Mouse (Mus musculus): ENCODE results near the gene Eif3i.
"Not testable (repeated sequence)": the region's sequence is repeated elsewhere in the genome, so short reads cannot be mapped to it uniquely, and the experiment has no call there.

Eif3i gene

DNA sequence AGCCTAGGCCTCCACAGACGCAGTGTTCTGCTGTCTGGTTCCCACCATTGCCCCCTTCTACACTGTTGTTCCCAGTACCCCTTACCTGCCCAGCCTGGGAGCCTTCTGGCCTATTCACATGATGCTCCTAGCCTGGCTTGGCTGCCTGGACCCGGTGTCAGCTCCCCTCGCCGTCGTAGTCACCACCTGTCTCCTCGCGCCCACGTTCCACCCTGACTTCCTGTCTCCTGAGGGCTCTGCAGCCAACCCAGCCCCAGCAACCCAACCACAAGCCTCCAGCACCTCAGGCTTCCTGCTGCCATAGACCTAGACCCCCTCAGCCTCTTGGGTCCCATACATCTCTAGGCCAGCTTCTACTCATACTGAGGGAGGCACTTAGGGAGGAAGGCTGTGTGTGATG lies 27.0 kb downstream of the Eif3i start, which contains the start of gene Lck:
Gene Lck (minus strand): TSS at position 212 of the 400 bp plus-strand sequence.
- DNase-seq (ENCODE audit: low spot score): no peak

DNA sequence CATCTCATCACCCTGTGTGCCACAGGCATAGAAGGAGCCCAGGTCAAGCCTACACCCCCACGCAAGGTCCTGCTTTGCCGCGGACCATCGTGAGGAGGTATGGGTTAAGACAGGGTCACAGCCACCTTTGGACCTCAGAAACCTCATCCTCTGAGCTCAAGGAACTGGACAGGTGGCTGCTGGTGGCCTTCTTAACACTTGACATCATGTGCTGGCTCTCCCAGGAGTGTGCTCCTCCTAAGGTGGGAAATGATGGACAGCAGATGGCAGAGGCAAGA lies 27.4 kb downstream of the Eif3i start:
- DNase-seq (ENCODE audit: low spot score): no peak

DNA sequence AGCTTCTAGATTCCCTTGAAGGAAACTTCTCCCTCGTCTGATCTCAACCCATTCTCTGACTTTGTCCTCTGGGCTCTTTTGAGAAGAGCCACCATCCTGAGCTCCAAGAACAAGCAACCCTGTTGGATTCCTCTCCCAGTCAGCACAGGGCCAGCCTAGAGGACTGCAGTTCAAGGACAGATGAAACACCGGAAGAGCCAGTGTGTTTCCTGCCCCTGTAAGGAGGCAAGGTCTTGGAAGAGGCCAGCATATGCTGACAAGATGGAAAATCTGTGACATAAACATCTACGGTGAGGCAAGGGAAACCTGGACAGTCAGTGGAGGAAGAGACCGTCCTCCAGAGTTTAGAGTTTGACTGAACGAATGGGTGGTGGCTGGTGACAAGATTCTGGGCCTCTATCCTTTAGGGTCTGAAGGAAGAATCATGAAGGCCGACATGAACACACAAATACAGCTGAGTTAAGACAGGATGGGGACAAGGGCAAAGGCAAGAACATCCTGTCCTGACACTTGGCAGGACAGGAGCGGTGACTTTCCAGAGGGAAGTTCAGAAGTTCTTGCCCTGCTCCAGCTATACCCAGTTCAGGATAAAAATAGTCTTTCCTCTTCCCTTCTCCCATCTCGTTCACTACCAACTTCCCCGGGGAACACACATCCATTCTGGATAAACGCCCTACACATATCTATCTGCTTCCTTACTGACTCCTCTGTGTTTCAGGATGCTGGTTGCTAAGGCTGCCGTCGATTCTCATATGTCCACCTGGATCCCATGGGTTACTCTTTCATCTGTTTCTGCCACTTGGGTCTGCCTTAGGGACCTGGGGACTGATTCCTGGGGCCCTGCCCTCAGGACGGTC lies 28.0 kb downstream of the Eif3i start:
- no peak for DNase-seq (ENCODE audit: low spot score)

DNA sequence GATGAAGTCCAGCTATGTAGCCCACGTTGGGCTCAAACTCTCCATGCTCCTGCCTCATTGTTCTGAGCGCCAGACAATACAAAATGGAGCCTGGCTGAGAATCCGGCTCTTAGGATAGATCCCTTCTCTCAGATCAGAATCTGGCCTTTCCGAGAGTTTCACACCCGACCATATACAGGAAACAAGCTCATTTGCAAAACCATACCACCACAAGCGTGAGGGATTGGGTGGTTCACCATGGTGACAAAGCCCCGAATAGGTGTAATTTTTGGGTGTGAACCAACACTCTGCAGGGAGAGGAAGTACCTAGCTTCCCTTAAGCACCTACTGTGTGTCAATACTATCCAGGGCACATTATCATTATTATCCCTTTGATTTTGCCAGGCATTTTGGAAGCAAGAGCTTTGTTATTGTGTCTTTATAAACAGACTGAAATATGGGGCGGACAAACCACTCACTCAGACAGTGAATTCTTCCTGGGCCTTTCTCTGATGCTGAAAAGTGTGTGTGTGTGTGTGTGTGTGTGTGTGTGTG lies 28.8 kb downstream of the Eif3i start:
- DNase-seq (ENCODE audit: low spot score): no peak

DNA sequence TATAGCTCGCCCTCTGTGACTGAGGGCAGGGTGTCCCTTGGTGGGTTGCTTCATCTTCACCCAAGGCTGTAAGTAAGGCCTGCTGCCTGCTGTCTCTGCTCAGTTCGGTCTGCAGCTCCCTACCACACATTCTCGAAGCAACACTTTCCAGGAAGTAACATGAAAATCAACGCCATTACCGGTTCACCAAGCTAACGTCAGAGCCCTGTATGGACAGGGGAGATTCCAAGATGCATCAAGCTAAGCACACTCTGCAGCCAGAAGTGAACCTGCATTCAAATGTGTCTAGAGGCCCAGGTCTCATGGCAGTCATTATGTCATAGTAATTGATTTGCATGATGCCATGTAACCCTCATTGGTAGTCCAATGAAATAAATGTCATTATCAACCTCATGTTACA lies 30.4 kb downstream of the Eif3i start:
- DNase-seq (ENCODE audit: low spot score): no peak

DNA sequence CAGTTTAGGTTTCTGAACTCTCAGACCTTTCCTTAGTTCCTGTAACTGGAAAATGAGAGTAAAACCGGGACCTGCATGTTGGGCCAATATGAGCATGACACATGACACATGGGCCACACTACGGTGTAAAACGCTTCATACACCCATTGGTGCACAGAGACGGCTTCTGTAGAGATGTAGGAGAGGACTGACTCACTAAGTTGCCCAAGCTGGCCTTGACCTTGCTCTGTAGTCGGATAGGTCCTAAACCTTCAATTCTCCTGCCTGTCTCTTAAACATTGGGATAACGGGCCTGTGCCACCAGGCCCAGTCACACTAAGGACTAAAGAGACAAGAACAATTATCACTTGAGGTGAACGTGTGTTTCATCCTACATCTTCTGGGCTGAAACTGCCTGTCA lies 32.1 kb downstream of the Eif3i start:
- no peak for DNase-seq (ENCODE audit: low spot score)

DNA sequence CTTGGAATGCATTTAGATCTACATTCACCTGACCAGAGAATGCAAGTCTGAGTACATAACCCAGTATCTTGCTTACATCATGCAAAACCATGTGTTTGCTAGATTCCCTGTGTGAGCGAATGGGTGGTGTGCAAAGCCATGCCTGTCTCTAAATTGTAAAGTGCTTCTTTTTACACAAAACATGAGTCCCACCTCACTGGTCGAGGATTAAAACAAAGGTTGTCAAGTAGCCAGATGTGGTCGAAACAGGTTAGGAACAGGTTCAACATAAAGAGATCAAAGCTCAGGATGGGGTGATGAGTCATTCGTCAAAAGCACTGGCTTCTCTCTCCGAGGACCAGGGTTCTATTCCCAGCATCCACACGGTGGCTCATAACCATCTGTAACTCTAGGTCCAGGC lies 35.3 kb downstream of the Eif3i start:
- DNase-seq (ENCODE audit: low spot score): no peak

DNA sequence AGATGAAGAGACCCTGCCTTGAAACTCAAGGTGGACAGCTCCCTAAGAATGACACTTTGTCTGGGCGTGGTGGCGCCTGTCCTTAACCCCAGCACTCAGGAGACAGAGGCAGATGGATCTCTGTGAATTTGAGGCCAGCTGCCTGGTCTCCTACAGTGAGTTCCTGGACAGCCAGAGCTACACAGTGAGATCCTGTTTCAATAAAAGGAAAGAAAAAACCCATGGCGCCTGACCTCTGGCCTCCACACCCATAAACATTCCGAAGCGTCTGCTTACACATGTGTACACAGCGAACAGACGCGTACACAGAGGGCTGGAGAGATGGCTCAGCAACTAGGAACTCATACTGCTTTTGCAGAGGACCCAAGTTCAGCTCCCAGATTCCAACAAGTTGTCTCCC lies 36.7 kb downstream of the Eif3i start:
- no peak for DNase-seq (ENCODE audit: low spot score)

DNA sequence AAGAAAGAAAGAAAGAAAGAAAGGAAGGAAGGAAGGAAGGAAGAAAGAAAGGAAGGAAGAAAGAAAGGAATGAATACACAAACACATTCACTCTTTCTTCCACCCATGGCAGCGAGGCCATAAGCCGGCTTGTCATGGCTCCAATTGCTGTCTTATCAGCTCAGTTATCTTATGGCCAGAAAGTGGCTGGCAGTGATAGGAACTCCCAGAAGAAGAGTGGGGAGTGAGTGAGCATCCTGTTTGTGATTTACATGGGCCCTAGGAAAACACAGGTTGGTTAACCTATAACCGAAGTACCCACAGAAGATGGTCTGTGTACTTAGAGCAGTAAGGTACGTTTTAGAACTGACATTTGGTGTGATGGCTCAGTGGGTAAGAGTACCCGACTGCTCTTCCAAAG lies 39.3 kb downstream of the Eif3i start:
- no peak for DNase-seq (ENCODE audit: low spot score)

DNA sequence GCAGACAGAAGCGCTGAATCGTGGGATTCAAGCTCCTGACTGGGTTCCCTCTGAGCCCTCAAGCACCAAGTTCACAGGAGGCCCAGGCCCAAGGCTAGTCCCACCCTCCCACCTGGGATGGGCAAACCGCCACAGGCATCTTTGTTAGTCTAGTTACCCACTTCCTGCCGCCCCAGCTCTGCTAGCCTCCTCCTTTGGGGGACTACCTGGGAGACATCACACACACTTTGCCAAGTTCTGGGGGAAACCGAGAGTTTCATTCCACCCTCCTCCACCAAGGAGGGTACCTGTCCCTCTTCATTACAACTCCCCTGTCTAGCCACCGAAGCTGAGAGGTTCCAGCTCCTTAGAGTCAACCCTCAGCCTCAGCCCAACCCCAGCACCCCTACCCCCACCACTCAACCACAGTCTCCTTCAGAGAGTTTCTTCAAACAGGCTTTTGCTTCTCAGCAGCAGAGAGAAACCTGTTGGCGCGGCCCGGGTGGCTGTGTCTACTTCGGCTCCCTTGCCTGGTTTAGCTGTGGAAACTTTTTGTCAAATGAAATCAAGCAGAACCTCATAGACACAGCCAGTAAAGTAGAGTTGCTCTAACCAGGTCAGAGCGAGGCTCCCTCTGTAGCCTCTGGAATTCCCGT lies 42.0 kb downstream of the Eif3i start:
- no peak for DNase-seq (ENCODE audit: low spot score)

DNA sequence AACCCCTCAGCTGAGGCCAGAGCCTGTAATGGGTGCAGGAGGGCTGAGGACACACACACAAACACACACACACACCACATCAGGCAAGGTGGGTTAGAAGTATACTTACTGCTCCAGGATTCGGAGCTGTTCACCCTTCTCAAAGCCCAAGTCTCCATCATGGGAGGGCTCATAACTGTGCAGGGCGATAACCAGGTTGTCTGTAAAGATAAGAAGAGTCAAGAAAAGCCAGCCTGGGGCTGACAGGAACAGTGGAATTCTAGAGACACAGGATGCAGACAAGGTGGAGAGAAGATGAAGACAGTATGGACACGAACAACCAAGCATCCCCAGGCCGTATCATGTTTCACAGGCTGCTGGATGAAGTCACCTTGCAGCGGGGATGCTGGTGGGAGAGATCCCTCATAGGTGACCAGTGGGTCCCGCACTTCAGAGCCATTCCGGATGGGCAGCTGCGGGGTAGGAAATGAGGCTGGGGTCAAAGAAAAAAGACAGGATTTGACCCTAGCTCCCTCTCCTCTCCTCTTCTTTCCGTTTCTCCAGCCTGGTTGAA lies 43.1 kb downstream of the Eif3i start:
- no peak for DNase-seq (ENCODE audit: low spot score)

DNA sequence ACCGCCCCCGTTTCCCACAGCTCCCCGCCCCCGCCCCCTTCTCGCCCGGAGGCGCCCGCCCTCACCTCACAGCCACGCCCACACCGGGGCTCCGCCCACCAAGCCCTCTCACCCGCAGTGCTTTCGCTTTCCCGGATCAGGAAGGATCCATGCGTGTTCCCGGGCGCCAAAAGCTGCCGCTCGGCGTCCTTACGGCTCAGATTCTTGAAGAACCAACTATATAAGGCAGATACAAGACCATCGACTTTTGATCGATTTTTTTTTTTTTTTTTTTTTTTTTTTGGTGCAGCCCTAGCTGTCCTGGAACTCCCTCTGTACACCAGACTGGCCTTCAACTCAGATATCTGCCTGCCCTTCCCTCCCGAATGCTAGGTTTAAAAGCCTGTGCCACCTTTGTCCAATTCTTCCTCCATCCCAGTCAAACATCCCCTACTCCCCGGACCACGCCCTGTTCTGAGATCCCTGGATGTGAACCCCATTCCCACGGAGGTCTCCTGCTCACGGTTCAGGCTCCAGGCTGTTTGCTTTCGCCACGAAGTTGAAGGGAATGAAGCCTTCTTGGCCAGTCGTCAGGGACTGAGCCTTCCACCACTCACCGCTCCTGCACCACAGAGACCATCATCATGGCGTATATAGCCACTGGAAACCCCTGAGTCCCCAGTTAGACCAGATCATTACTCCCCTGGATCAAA lies 43.8 kb downstream of the Eif3i start:
- DNase-seq (ENCODE audit: low spot score): peak; percentile 78

DNA sequence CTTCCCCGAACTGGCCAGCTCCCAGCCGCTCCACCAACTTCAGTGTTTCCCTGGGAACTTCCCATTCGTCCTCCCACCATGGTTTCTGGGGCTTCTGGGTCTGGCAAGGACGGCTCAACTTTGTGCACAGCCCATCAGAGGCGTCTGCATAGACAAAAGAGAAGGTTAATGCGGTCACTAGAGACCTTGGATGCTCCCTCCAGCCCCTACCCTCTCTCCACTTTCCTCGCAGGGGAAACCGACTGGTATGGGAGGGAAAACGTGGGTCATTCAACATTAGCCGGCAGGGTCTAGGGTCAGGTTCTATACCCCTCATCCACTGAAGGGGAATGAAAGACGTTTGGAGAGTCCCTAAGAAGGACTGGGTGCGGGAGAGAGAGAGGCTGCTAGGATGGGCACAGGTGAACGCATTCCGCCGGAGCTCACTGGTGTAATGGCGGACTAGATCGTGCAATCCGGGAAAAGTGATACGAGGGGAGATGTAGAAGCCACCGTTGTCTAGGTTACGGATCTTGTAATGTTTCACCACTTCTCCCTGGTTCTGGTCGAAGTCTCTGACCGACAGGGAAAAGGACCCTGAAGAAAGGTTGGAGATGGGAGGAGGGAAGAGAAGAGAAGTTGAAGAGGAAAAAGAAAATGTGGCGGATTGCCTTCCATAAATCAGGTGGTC lies 44.5 kb downstream of the Eif3i start:
- no peak for DNase-seq (ENCODE audit: low spot score)

DNA sequence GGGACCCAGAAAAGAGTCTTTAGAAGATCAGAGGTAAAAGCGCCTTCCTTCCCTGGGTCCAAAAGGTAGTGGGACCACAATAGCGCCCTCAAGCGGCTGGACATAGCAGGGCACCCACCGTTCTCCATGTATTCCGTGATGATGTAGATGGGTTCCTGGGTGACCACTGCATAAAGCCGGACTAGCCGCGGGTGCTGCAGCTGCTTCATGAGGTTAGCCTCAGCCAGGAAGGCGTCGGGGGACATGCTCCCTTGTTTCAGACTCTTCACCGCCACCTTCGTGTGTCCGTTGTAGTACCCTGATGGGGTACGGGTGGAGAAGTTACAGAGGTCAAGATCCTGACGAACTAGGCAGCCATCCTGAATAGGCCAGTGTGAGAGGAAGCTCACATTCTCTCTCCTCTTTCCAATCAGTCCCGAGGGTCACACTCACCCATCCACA lies 45.0 kb downstream of the Eif3i start:
- no peak for DNase-seq (ENCODE audit: low spot score)

DNA sequence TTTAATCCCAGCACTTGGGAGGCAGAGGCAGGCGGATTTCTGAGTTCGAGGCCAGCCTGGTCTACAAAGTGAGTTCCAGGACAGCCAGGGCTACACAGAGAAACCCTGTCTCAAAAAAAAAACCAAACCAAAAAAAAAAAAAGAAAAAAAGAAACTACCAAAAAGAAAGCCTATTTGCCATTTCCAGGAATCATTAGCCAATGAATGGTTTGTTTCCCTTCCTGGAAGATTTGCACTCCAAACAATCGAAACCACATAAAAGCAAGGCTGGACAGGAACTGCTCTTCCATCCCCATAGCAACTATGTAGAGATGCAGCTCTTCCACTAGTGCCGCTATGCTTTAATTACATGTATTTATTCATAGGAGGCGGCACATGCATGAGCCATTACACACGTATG lies 45.9 kb downstream of the Eif3i start:
- not testable (repeated sequence) for DNase-seq (ENCODE audit: low spot score)

DNA sequence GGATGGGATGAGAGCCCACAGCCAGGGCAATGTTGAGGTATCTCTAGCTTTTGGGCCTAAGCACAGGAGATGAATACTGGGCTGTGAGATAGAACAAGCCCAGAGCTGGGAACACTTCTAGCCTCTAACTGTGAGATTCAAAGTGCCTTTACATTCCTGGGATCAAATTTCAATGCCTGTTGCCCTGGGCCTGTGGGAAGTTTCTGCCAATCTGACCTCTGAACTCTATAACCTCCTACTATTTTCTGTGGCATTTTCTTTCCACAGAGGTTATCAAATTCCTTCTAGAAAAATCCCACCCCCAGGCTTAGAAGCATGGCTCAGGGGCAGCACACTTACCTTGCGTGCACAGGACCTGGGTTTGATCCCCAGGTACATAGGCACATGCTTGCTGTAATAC lies 50.2 kb downstream of the Eif3i start:
- no peak for DNase-seq (ENCODE audit: low spot score)

DNA sequence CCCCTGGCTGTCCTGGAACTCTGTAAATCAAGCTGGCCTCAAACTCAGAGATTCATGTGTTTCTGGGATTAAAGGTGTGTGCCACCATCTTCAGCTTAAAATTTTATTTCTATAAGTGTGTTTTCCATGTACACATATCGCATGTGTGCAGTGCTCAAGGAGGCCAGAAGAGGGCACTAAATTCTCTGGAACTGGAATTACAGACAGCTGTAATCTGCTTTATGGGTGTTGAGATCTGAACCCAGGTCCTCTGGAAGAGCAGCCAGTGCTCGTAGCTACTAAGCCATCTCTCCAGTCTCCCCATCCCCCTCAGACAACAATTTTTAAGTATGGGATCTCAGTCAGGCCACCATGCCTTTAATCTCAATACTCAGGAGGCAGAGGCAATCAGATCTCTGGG lies 51.1 kb downstream of the Eif3i start:
- no peak for DNase-seq (ENCODE audit: low spot score)

DNA sequence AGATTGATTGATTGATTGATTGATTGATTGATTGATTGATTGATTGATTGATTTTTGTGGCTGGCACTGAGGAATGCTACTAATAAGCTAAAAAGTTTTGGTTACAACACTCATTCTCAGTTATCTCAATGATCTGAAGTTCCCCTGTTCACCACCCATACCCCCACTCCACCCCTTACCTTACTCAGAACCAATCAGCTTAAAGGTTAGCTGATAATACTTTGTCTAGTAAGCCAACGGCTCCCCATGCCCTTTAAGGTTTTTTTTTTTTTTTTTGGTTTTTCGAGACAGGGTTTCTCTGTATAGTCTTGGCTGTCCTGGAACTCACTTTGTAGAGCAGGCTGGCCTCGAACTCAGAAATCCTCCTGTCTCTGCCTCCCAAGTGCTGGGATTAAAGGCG lies 52.8 kb downstream of the Eif3i start:
- not testable (repeated sequence) for DNase-seq (ENCODE audit: low spot score)

DNA sequence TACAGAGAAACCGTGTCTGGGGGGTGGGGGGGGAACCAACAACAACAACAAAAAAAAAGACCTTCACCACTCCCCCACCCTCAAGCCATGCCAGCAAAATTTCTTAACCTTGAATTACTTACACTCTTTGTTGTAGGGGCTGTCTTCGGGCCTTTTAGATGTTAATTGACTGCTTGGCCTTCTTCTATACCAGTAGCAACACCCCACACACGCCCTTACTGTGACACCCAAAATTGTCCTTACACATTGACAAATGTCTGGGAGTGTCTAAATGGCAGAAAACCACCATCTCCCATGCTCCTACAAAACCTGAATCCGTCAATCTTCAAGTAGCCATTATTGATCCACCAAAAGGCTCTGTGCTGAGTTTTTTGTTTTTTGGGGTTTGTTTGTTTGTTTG lies 56.3 kb downstream of the Eif3i start:
- DNase-seq (ENCODE audit: low spot score): no peak

DNA sequence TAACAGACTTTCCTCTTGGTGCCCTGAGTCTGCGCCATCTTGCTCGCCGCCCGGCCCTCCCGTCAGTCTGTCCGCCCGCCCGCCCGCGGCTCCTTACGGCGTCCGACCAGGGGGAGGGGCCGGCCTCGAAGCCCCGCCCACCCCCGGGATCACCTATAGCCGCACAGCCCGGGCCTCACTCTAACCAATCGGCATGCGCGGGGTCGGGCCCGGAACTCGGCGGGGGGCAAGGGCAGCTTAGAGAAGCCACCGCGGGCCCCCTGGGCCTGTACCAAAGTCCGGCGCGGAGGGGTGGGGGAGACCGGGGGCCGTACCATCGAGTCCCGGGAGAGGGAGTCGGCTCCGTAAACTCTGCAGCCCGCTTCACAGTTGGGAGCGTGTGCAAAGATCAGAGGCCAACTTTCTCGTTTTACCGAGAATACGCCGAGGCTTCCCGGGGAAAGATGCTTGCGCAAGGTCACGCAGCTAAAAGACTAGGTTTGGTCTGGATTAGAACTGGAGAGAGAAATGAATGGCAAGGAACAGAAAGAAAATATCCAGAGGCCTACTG lies 57.8 kb downstream of the Eif3i start, which contains the start of gene Hdac1:
Gene Hdac1 (minus strand): TSS at position 122 of the 550 bp plus-strand sequence.
- peak; percentile 94 for DNase-seq (ENCODE audit: low spot score)
